Mouse (Mus musculus): ENCODE results near the gene Hmgb1.

DNA sequence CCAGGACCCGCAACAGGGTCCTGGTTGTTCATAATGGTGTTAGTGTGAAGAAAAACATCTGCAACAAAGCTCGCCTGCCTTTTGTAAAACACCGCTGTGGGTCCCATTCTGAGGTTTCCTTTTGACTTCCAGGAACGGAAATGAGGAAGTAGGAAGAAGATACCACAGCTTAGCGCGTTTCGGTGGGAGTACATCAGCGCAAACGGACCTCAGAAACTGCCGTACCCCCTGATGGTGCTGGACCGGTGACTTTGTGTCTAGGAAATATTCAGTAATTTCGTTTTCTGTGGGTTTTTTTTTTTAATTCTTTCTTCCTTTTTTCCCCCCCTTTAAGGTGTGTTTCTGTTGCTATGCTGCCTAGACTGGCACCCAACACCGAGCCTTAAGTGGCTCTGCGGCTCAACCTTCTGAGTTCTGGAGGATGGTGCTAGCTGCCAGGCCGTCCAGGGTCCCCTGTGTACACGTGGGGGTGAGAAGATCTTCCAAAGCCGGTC, 116.0 kb downstream of the Hmgb1 start:
- no peak for TF ChIP-seq CTCF (IDR thresholded peaks at IDR 0.05; ENCODE audit: extremely low read depth, insufficient read depth, low read length)
- no peak for TF ChIP-seq POLR2A (IDR thresholded peaks at IDR 0.05; ENCODE audit: extremely low read depth, insufficient read depth, low read length)
